Mouse (Mus musculus) embryo, embryonic 9.5 days (tissue): ENCODE data around the gene Pycr1.
"Not testable (repeated sequence)": the region's sequence is repeated elsewhere in the genome, so short reads cannot be mapped to it uniquely, and the experiment has no call there.

Source experiments
- DNase-seq: peaks from one replicate; pipeline ENCODE4 v3.0.0-alpha.2; 2017; ENCODE audit errors: extremely low spot score

Gene Pycr1

DNA sequence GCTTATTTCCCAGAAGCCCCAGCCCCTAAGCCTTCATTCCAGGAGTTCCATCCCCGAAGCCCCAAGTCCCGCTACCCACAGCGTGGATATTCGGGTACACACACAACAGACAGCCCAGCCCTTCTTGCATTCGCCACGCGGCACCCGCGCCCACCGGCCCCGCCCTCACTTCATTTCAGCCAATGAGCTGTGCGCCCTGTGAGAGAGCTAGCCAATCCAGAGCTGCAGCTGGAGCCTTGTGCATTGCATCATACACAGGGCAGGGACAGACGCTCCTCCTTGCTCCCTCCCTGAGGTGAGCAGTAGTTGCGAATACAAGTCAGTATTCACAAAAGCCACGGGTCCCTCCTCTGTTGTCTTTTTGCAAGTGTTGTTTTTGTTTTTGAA is at the start of gene Pycr1:
Gene Pycr1, minus strand, starts transcription at position 169 of the 387 bp plus-strand sequence.
- DNase-seq, result peak; percentile 94

GRCm38 (mm10) chr11:120692471-120693011 is 49.0 kb upstream of the Pycr1 start:
- DNase-seq, result no peak

GRCm38 (mm10) chr11:120689365-120689764 is 45.8 kb upstream of the Pycr1 start:
- no peak for DNase-seq

GRCm38 (mm10) chr11:120686650-120687272 is 43.2 kb upstream of the Pycr1 start:
- no peak for DNase-seq

DNA sequence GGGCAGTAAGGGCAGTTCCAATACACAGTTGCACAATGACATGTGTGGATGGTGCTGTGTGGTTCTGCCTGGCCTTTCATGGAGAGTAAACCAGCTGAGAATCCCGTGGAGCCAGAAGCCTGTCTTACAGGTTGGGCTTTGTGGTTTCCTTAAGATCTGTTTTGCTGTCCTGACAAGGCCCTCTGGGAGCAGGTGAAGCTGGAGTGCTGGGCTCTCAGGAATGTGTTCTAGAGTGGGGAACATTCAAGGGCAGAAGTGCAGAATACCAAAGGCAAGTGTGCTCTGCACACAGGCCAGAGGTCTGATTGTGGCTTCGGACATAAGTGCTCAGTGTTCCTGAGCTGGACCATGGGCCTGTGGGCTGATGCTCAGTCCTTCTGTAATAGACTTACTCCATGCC is 41.1 kb upstream of the Pycr1 start:
- DNase-seq, result no peak

DNA sequence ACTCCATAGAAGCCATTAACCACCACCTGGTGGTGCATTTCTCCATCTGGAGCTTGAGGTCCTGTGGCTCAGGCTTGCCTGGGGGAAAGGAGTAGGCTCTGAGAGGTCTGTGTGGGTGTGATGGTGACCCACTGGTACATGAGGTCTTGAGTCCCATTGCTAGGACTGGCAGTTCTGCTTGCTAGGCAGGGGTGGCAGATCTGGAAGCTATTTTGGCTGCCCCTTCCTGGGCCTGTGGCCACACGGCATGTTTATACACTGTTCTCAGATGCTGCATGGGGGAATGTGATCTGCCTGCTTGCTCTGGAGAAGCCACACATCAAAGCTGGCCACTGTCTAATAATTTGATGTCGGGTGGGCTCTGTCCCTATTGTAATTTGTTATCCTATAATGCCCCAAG is 40.5 kb upstream of the Pycr1 start:
- no peak for DNase-seq

- no peak for DNase-seq
These were observed 40.0 kb upstream of the Pycr1 start for GRCm38 (mm10) chr11:120683536-120683935.

GRCm38 (mm10) chr11:120682683-120683082 is 39.1 kb upstream of the Pycr1 start:
- no peak for DNase-seq

GRCm38 (mm10) chr11:120679909-120680308 is 36.3 kb upstream of the Pycr1 start:
- DNase-seq, result no peak

DNA sequence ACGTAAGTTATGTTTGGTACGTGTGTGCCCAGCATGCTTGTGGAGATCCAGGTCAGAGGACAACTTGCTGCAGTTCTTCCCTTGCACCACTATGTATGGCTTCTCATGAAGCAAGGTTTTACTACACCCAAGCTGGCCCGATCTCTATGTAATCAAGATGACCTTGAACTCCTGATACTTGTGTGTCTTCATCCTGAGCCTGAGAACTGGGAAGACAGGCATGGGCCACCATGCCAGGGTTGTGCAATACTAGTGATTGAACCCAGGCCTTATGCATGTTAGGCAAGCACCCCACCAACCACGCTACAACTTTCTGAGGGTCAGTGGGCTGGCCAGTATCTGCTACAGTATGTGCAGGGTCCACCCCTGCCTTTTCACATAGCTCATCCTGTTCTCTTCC is 33.4 kb upstream of the Pycr1 start:
- no peak for DNase-seq

- not testable (repeated sequence) for DNase-seq
These were observed 32.3 kb upstream of the Pycr1 start for GRCm38 (mm10) chr11:120675875-120676274.

DNA sequence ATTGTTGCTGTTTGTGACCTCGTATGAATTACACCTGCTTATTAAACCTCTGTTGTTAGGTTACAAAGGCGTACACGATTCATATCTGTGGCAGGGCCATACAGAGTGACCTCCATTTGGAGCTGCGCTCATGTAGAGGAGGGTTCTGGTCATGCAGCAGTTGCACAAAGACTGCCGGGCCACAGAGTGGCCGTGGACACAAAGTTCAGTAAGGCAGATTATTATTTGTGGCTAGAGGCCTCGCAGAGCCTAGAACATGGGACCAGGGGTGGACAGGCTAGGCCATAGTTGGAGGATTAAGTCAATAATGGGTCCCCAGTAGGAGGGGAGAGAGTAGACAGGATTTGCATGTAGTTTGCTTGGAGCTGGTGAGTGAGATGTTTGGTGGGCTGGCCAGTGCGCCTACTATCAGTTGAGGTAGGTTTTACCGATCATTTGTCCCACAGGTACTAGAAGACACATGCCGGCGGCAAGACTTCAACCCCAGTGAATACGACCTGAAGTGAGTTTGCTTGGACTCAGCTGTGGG is 30.1 kb upstream of the Pycr1 start:
- DNase-seq, result no peak

DNA sequence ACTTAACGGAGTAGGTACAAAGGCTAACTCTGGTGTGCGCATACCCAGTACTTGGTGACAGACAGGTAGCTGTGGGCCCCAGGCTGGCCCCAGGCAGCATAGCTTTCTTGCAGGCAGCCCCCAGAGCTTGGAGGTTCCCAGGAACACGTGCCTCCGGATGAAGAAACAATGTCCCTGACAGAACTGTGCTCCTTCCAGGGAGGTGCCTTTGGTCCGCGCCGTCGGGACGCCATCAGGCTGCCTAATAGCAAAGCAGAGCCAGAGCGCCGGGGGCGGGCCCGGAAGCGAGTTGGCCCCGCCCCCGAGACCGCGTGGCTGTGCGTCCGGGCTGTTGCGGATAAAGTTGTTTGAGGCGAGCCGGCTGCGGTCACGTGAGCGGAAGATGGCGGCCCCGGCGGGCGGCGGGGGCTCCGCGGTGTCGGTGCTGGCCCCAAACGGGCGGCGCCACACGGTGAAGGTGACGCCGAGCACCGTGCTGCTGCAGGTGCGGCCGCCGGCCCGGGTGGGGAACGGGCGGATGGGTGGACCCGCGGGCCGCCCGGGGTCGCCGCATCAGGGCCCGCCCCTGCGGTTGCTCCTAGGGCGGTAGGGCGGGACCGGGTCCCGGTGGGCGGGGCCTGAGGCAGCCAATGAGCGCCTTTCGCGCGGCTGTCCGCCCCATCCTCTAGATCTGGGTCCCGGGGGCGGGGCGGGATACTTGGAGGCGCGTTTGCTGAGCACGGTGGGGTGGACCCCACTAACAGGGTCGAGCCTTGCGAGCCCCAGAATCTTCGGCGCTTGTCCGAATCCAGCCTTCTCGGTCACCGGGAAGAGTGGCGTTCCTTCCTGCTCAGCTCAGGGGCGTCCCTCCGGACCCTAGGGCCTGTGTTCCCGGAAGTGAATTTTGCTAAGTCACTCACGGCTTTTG is 29.4 kb upstream of the Pycr1 start, which contains the start of gene Aspscr1:
Gene Aspscr1, plus strand, starts transcription at position 287 of the 907 bp plus-strand sequence.
- peak; percentile 95 for DNase-seq

DNA sequence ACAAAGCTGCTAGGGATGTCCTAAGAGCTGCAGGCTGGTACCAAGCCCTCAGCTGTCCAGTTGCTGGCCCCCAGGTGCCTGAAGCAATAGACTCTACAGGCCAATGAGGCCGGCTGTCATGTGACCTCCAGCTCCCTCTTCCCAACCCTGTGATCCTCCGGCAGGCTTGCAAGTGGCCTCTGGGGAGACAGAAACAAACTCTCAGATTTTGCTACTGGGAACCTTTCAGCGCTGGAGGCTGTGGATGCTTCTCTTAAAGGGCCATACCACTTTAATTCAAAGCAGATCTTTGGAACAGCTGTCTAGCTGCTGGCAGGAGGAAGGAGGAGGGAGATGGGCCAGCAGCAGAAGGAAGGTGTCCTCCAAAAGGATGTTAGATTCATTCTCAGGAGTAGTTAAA is 23.0 kb upstream of the Pycr1 start:
- no peak for DNase-seq

DNA sequence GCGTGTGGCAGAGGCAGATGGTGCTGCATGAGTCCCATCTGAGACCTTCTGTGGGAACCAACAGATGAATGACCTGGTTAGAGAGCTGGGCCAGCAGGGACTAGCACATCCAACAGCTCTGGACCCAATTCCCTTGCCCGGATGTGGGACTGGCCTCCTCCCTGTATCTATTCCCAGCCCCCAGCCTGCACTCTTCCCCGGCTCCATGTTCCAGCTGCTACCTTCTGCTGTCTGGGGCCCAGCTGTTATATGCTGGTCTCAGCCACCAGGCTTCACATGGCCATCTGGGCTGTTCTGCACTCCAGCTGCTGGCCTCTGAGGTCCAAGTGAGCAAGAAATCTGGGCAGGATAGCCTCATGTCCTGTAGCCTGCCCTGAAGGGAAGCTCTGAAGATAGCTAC is 21.8 kb upstream of the Pycr1 start:
- DNase-seq, result no peak

- DNase-seq, result no peak
These were observed 20.1 kb upstream of the Pycr1 start for GRCm38 (mm10) chr11:120663714-120664113.

GRCm38 (mm10) chr11:120662759-120663158 is 19.2 kb upstream of the Pycr1 start:
- no peak for DNase-seq

- peak; percentile 52 for DNase-seq
These were observed 17.5 kb upstream of the Pycr1 start, which contains the start of gene Notum for GRCm38 (mm10) chr11:120661076-120661460. Gene Notum (minus strand): TSS chr11:120661175.

- peak; percentile 68 for DNase-seq
These were observed 16.9 kb upstream of the Pycr1 start for GRCm38 (mm10) chr11:120660301-120661075.

DNA sequence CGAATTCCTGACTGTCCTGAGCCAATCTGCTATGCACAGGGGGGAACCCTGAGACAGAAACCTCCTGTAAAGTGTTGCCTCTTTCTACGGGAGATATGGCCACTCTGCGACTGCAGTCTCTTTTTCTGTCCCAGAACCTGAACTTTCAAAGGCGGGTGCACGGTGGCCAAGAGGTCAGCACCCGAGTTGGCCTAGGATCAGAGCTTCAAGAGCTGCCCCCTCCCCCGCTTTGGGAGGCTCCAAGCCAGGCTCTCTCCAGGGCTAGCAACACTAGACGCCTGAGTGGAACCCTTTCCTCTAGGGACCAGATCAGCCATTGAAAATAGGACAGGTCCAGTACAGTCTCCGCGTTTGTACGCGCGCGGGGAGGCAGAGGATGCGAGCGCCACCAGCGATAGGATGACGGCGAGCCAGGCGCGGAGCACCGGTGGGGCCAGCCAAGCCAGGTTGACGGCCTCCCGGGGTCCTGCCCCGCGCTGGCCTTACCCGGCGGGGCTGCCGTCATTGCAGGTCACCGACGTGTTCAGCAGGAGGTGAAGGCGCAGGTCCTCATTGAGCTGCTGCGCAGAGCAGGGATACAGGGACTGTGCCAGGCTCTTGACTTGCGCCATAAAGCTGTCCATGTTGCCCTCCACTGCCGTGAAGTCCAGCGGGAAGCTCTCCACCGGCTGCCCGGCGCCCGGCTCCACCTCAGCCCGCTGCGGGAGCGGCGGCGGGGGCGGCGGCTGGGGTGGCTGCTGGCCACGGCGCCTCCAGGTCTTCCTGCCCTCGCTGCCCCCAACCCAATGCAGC is 16.1 kb upstream of the Pycr1 start:
- DNase-seq, result peak; percentile 23

- peak; percentile 82 for DNase-seq
These were observed 15.4 kb upstream of the Pycr1 start for GRCm38 (mm10) chr11:120658876-120659410.
